Mouse (Mus musculus): ENCODE measurements at regions not wholly inside any gene's neighbourhood (a gene's known extent, or its start where the extent isn't known, plus 50 kb on each side); places are given as distances from the start of the nearest gene placed in this dataset. TPM values are rescaled to one million over a fixed set of nuclear protein-coding genes. Genes with fewer than 3 reads are reported as not detected.

Small RNA genes lying in the stretch of these regions (microRNA-seq; reads per million reads assigned to microRNA genes)
- not detected for gene Gm24933
